Mouse (Mus musculus): Measurements from ENCODE around the gene Spryd3. TPM values are rescaled to one million over a fixed set of nuclear protein-coding genes. Genes with fewer than 3 reads are reported as not detected.

The Spryd3 gene
- polyA plus RNA-seq, 1 experiment from 2014 or later: 12.1 TPM

GRCm38 (mm10) chr15:102119831-102120170, 16.2 kb downstream of the Spryd3 start:
- Histone ChIP-seq H3K4me2 (ENCODE audit: low read depth, low read length, severe bottlenecking) (no peak overlapping the region), H3K36me3 (ENCODE audit: control insufficient read depth, insufficient read depth, low read length) (no peaks in the 10 kb centered on the region; the same call in 1 of the 2 replicates), H3K4me3 (ENCODE audit: low read depth, low read length) (no peak overlapping the region), H3K9me3 (ENCODE audit: control insufficient read depth, low read length) (no peaks in the 10 kb centered on the region), H3K27me3 (ENCODE audit: control insufficient read depth, insufficient read depth, low read length) (no peaks in the 10 kb centered on the region), H3K4me1 (replicated peaks; ENCODE audit: control insufficient read depth, insufficient read depth, low read length) (no peaks in the 10 kb centered on the region), H3K27ac (ENCODE audit: low read depth, low read length) (no peak overlapping the region), H3K9ac (ENCODE audit: low read length) (no peak overlapping the region)
- no peak for DNase-seq (ENCODE audit: low spot score)
- no peak for ATAC-seq (replicated peaks; ENCODE audit: low FRiP score)
- 83% methylated on average over 2 of the region's 2 CpGs for WGBS

GRCm38 (mm10) chr15:102119121-102119830, 16.8 kb downstream of the Spryd3 start:
- no peaks in the 10 kb centered on the region for H3K27me3 ChIP-seq (ENCODE audit: control insufficient read depth, insufficient read depth, low read length)
- WGBS: 76% methylated on average over 8 of the region's 8 CpGs
- H3K9me3 ChIP-seq (ENCODE audit: control insufficient read depth, low read length): no peaks in the 10 kb centered on the region
- ATAC-seq (replicated peaks; ENCODE audit: low FRiP score): no peak
- no peak overlapping the region for H3K4me3 ChIP-seq (ENCODE audit: low read depth, low read length)
- H3K9ac ChIP-seq (ENCODE audit: low read length): no peak overlapping the region
- no peak overlapping the region for H3K4me2 ChIP-seq (ENCODE audit: low read depth, low read length, severe bottlenecking)
- H3K36me3 ChIP-seq (ENCODE audit: control insufficient read depth, insufficient read depth, low read length): no peaks in the 10 kb centered on the region; the same call in 1 of the 2 replicates
- DNase-seq (ENCODE audit: low spot score): no peak
- H3K27ac ChIP-seq (ENCODE audit: low read depth, low read length): no peak overlapping the region
- no peaks in the 10 kb centered on the region for H3K4me1 ChIP-seq (replicated peaks; ENCODE audit: control insufficient read depth, insufficient read depth, low read length)

GRCm38 (mm10) chr15:102118591-102118990, 17.4 kb downstream of the Spryd3 start:
- Histone ChIP-seq H3K4me1 (replicated peaks; ENCODE audit: control insufficient read depth, insufficient read depth, low read length) (no peaks in the 10 kb centered on the region), H3K9me3 (ENCODE audit: control insufficient read depth, low read length) (no peaks in the 10 kb centered on the region), H3K4me2 (ENCODE audit: low read depth, low read length, severe bottlenecking) (no peak overlapping the region), H3K9ac (ENCODE audit: low read length) (no peak overlapping the region), H3K4me3 (ENCODE audit: low read depth, low read length) (no peak overlapping the region), H3K36me3 (ENCODE audit: control insufficient read depth, insufficient read depth, low read length) (no peaks in the 10 kb centered on the region), H3K27ac (ENCODE audit: low read depth, low read length) (no peak overlapping the region), H3K27me3 (ENCODE audit: control insufficient read depth, insufficient read depth, low read length) (no peaks in the 10 kb centered on the region)
- WGBS: 80% methylated on average over 4 of the region's 4 CpGs
- ATAC-seq (replicated peaks; ENCODE audit: low FRiP score): no peak
- DNase-seq (ENCODE audit: low spot score): no peak

- Histone ChIP-seq H3K36me3 (ENCODE audit: control insufficient read depth, insufficient read depth, low read length) (no peaks in the 10 kb centered on the region), H3K4me1 (replicated peaks; ENCODE audit: control insufficient read depth, insufficient read depth, low read length) (no peaks in the 10 kb centered on the region), H3K27ac (ENCODE audit: low read depth, low read length) (no peak overlapping the region), H3K9ac (ENCODE audit: low read length) (no peak overlapping the region), H3K27me3 (ENCODE audit: control insufficient read depth, insufficient read depth, low read length) (no peaks in the 10 kb centered on the region), H3K4me3 (ENCODE audit: low read depth, low read length) (no peak overlapping the region), H3K4me2 (ENCODE audit: low read depth, low read length, severe bottlenecking) (no peak overlapping the region), H3K9me3 (ENCODE audit: control insufficient read depth, low read length) (no peaks in the 10 kb centered on the region)
- WGBS: 78% methylated on average over 19 of the region's 19 CpGs
- DNase-seq (ENCODE audit: low spot score): no peak
- ATAC-seq (replicated peaks; ENCODE audit: low FRiP score): no peak
Measured at GRCm38 (mm10) chr15:102117461-102118443, 18.3 kb downstream of the Spryd3 start.

- H3K4me1 ChIP-seq (replicated peaks; ENCODE audit: control insufficient read depth, insufficient read depth, low read length): no peaks in the 10 kb centered on the region
Measured at GRCm38 (mm10) chr15:102116753-102117415, 19.1 kb downstream of the Spryd3 start.

GRCm38 (mm10) chr15:102115731-102116231, 20.3 kb downstream of the Spryd3 start:
- H3K9ac ChIP-seq (ENCODE audit: low read length): no peak overlapping the region
- no peak overlapping the region for H3K27ac ChIP-seq (ENCODE audit: low read depth, low read length)
- no peak overlapping the region for H3K4me2 ChIP-seq (ENCODE audit: low read depth, low read length, severe bottlenecking)

More at GRCm38 (mm10) chr15:102116753-102117415, 19.1 kb downstream of the Spryd3 start:
- no peaks in the 10 kb centered on the region for H3K36me3 ChIP-seq (ENCODE audit: control insufficient read depth, insufficient read depth, low read length)
- WGBS: 80% methylated on average over 11 of the region's 11 CpGs
- DNase-seq (ENCODE audit: low spot score) (no peak), ATAC-seq (replicated peaks; ENCODE audit: low FRiP score) (no peak)
- no peak overlapping the region for H3K4me3 ChIP-seq (ENCODE audit: low read depth, low read length)
- no peak overlapping the region for H3K4me2 ChIP-seq (ENCODE audit: low read depth, low read length, severe bottlenecking)
- no peak overlapping the region for H3K9ac ChIP-seq (ENCODE audit: low read length)
- 0 out of 2 replicates have a peak overlapping the region, but pooled peaks have one; percentile 18 for H3K27ac ChIP-seq (ENCODE audit: low read depth, low read length)
- no peaks in the 10 kb centered on the region for H3K9me3 ChIP-seq (ENCODE audit: control insufficient read depth, low read length)
- no peaks in the 10 kb centered on the region for H3K27me3 ChIP-seq (ENCODE audit: control insufficient read depth, insufficient read depth, low read length)

GRCm38 (mm10) chr15:102114651-102115260, 21.3 kb downstream of the Spryd3 start:
- no peaks in the 10 kb centered on the region for H3K27me3 ChIP-seq (ENCODE audit: control insufficient read depth, insufficient read depth, low read length)
- no peak overlapping the region for H3K4me2 ChIP-seq (ENCODE audit: low read depth, low read length, severe bottlenecking)
- DNase-seq (ENCODE audit: low spot score) (no peak), ATAC-seq (replicated peaks; ENCODE audit: low FRiP score) (no peak)
- no peak overlapping the region for H3K4me3 ChIP-seq (ENCODE audit: low read depth, low read length)
- no peak overlapping the region for H3K27ac ChIP-seq (ENCODE audit: low read depth, low read length)
- H3K9ac ChIP-seq (ENCODE audit: low read length): no peak overlapping the region
- no peaks in the 10 kb centered on the region for H3K9me3 ChIP-seq (ENCODE audit: control insufficient read depth, low read length)
- H3K4me1 ChIP-seq (replicated peaks; ENCODE audit: control insufficient read depth, insufficient read depth, low read length): no peaks in the 10 kb centered on the region
- 81% methylated on average over 7 of the region's 7 CpGs for WGBS
- no peaks in the 10 kb centered on the region for H3K36me3 ChIP-seq (ENCODE audit: control insufficient read depth, insufficient read depth, low read length)

More at GRCm38 (mm10) chr15:102115731-102116231, 20.3 kb downstream of the Spryd3 start:
- Histone ChIP-seq H3K36me3 (ENCODE audit: control insufficient read depth, insufficient read depth, low read length) (no peaks in the 10 kb centered on the region), H3K4me1 (replicated peaks; ENCODE audit: control insufficient read depth, insufficient read depth, low read length) (no peaks in the 10 kb centered on the region), H3K9me3 (ENCODE audit: control insufficient read depth, low read length) (no peaks in the 10 kb centered on the region), H3K27me3 (ENCODE audit: control insufficient read depth, insufficient read depth, low read length) (no peaks in the 10 kb centered on the region), H3K4me3 (ENCODE audit: low read depth, low read length) (no peak overlapping the region)
- no peak for DNase-seq (ENCODE audit: low spot score)
- no peak for ATAC-seq (replicated peaks; ENCODE audit: low FRiP score)
- WGBS: 66% methylated on average over 9 of the region's 9 CpGs

GRCm38 (mm10) chr15:102113674-102114073, 22.4 kb downstream of the Spryd3 start:
- no peaks in the 10 kb centered on the region for H3K27me3 ChIP-seq (ENCODE audit: control insufficient read depth, insufficient read depth, low read length)
- H3K4me2 ChIP-seq (ENCODE audit: low read depth, low read length, severe bottlenecking): no peak overlapping the region
- DNase-seq (ENCODE audit: low spot score) (no peak), ATAC-seq (replicated peaks; ENCODE audit: low FRiP score) (no peak)
- no peaks in the 10 kb centered on the region for H3K36me3 ChIP-seq (ENCODE audit: control insufficient read depth, insufficient read depth, low read length)
- no peaks in the 10 kb centered on the region for H3K9me3 ChIP-seq (ENCODE audit: control insufficient read depth, low read length)
- no peak overlapping the region for H3K27ac ChIP-seq (ENCODE audit: low read depth, low read length)
- H3K9ac ChIP-seq (ENCODE audit: low read length): no peak overlapping the region
- H3K4me1 ChIP-seq (replicated peaks; ENCODE audit: control insufficient read depth, insufficient read depth, low read length): no peaks in the 10 kb centered on the region
- 89% methylated on average over 4 of the region's 4 CpGs for WGBS
- no peak overlapping the region for H3K4me3 ChIP-seq (ENCODE audit: low read depth, low read length)
